Mouse (Mus musculus) urinary bladder, adult 2 months (tissue): ENCODE results near the gene Crisp2. TPM values are rescaled to one million over a fixed set of nuclear protein-coding genes. Genes with fewer than 3 reads are reported as not detected.

Experiments used
- DNase-seq: peaks from one replicate; pipeline ENCODE4 v3.0.0; 2022; ENCODE audit warnings: low spot score
- polyA plus RNA-seq: library from polyadenylated mRNA; depleted of rRNA; stranded (reverse); fragments of >200 nt; gene quantifications from 2 replicates; pipeline ENCODE4 v1.2.3, GENCODE M21; 2012; rRNA removed

The Crisp2 gene
- polyA plus RNA-seq, 1 experiment = 0.18 TPM

DNA sequence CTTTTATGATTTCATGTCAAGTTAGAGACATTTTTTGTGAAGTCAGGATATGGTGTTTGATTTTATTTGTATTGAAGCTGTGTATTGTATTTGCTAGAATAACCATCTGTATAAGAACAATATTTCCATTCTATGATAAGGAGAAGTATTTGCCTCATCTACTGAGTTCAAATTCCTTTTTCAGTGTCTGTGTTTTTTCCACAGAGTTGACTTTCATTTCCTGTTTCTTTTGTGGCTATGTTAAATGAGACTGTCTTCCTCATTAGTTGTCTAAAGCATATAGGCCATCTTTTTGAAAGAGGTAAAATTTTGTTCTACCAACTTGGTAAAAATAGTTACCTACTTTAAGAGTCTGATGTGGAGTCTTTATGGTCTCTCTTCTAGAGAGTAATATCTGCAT is 90.5 kb downstream of the Crisp2 start:
- no peak for DNase-seq

Other genes starting within 250 kb of the Crisp2 start
- gene Esp6, start 245.5 kb downstream of the Crisp2 start, polyA plus RNA-seq = not detected in 2 replicates
- not detected in 2 replicates for gene Esp4, start 208.4 kb downstream of the Crisp2 start, polyA plus RNA-seq
- gene Esp3, start 174.9 kb downstream of the Crisp2 start, polyA plus RNA-seq = not detected in 2 replicates
- gene Esp1, start 79.9 kb downstream of the Crisp2 start, polyA plus RNA-seq = not detected in 2 replicates
- not detected in 2 replicates for gene Rhag, start 4.1 kb upstream of the Crisp2 start, polyA plus RNA-seq
- gene 9130008F23Rik, start 73.6 kb upstream of the Crisp2 start, polyA plus RNA-seq = 19.6 and 28.5 TPM in 2 replicates
- not detected in 2 replicates for gene Glyatl3, start 107.3 kb upstream of the Crisp2 start, polyA plus RNA-seq
- 23.0 and 24.9 TPM in 2 replicates for gene Mut, start 127.7 kb upstream of the Crisp2 start, polyA plus RNA-seq
- 6.5 and 7.6 TPM in 2 replicates for gene Cenpq, start 128.0 kb upstream of the Crisp2 start, polyA plus RNA-seq